Mouse (Mus musculus) heart, postnatal 14 days (tissue): Measurements from ENCODE around the gene Rnaset2b. TPM values are rescaled to one million over a fixed set of nuclear protein-coding genes. Genes with fewer than 3 reads are reported as not detected.
A peak's percentile ranks its signal among the peaks of the same experiment; 100 is the strongest.
"Not testable (repeated sequence)": the region's sequence is repeated elsewhere in the genome, so short reads cannot be mapped to it uniquely, and the experiment has no call there.

Experiments used
- DNase-seq, 2 experiments: peaks; one replicate each; pipeline ENCODE4 v3.0.0; 2021 to 2022
- intact Hi-C: fragments of 180-260 bp; cut with DNase I; formaldehyde crosslinking; loops from one replicate; pipeline ENCODE4 v1.15.1; 2025
- long read RNA-seq, 2 experiments: library from polyadenylated mRNA; stranded (forward); transcript quantifications; one replicate each; pipeline ENCODE4 v2.0.0; 2021
- total RNA-seq, 2 experiments: library from RNA; stranded (reverse); gene quantifications; 2 replicates each; pipeline ENCODE4 v1.2.3; 2021

The Rnaset2b gene
- total RNA-seq: 100 to 1,000 TPM; 172 to 175 TPM
- long read RNA-seq, experiment 1, transcript Rnaset2b-201 (9 exons, 1,783 nt): major isoform, 46 of 50 reads
- long read RNA-seq, experiment 1, partial matches to known transcripts: 2 of 50 reads
- long read RNA-seq, experiment 1, other reads (novel, unspliced or antisense): 0 of 50 reads
- long read RNA-seq, experiment 2, transcript Rnaset2b-201 (9 exons, 1,783 nt): major isoform, 39 of 44 reads
- long read RNA-seq, experiment 2, partial matches to known transcripts: 5 of 44 reads
- long read RNA-seq, experiment 2, other reads (novel, unspliced or antisense): 0 of 44 reads

GRCm38 (mm10) chr17:6970334-6970733 lies at the start of gene Rnaset2b:
TSS of gene Rnaset2b (plus strand) at chr17:6970634.
- DNase-seq: not testable (repeated sequence)

DNA sequence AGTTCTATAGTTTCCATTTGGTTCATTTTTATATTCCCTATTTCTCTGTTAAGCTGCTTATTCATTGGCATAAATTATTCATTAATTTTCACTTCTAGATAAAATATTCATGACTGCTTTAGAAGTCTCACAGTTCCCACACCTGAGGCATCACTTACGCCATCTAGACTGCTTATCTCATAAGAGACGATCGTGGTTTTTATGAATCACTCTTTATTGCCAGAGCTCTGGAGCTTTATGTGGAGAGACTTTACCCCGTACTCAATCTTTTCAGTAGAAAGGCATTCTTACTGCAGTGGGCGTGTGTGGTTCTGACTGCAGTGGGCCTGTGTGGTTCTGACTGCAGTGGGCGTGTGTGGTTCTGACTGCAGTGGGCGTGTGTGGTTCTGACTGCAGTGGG lies 38.8 kb upstream of the Rnaset2b start:
- DNase-seq, intact Hi-C loops: not testable (repeated sequence)

More at GRCm38 (mm10) chr17:6970334-6970733, at the start of gene Rnaset2b:
- intact Hi-C loops: not testable (repeated sequence)

DNA sequence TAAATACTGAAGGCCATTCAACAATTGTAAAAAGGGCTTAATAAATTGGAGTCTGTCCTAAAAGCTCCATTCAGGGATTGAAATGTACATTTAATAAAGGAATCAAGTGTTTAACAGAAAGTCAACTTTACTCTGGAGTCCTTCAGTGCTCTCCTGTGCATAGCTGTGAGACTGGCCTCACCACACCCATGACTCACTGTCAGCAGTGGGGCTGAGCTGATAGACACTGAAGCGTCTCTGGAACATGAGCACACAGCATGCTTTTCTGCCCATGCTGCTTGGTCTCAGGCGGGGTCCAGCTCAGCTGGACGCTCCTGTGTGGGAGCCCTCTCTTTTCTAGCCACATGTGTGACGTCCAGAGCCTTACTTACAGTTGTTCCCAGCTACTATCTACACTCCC lies 27.9 kb upstream of the Rnaset2b start:
- DNase-seq, intact Hi-C loops: not testable (repeated sequence)

- DNase-seq, intact Hi-C loops: not testable (repeated sequence)
Observed at GRCm38 (mm10) chr17:6947637-6947983, 22.8 kb upstream of the Rnaset2b start.

GRCm38 (mm10) chr17:6947984-6948768 lies 22.3 kb upstream of the Rnaset2b start, which contains the start of gene Rsph3b:
TSS of gene Rsph3b (minus strand) at chr17:6948682.
- peak; percentile 78 to 83 for DNase-seq
- intact Hi-C loops: not testable (repeated sequence)

DNA sequence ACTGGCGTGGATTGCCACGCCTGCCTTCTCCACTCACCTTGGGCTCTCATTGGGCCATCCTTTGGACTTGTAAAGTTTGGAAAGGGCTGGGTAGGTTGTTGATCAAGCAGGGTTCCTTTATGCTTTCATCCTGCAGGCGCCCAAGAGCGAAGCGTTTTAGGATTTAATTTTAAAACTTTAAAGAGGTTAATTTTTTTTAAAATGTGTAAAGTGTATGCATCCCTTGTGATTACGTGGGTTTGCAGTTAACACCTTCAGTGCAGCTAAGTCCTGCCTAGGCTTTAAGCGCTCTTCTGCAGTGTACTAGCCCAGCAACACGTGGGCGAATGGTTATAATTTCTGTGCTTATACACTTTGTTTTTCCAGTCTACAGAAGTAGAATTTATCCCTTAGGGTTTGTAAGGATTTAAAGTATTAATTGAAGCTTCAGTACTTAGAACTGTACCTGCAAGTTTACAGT lies 21.6 kb upstream of the Rnaset2b start:
- DNase-seq, intact Hi-C loops: not testable (repeated sequence)

GRCm38 (mm10) chr17:6958881-6959280 lies 11.6 kb upstream of the Rnaset2b start:
- intact Hi-C loops, DNase-seq: not testable (repeated sequence)

GRCm38 (mm10) chr17:6959543-6960259 lies 10.7 kb upstream of the Rnaset2b start:
- intact Hi-C loops, DNase-seq: not testable (repeated sequence)

DNA sequence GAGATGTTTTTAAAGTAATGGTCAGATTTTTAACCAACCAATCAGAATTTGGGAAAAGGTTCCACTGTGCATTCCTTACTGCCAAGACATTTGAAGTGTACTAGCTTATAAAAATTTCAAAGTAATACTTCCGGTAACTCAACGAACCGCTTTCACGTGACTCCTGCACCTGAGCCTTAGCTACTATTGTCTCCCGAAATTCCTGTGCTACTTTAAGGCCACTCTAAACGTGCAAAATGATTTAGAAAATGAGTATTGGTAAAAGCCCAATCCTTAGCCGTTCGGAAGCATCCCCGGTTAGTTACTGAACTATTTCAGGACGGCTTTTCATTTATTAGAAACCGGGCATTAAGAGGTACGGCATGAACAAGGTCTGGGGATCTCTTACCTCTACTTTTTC lies 10.1 kb upstream of the Rnaset2b start:
- intact Hi-C loops, DNase-seq: not testable (repeated sequence)

GRCm38 (mm10) chr17:6960776-6961175 lies 9.7 kb upstream of the Rnaset2b start, which contains the start of gene Tagap1:
TSS of gene Tagap1 (minus strand) at chr17:6961156.
- DNase-seq: peak in 1 of 2 experiments; percentile 56
- intact Hi-C loops: not testable (repeated sequence)

DNA sequence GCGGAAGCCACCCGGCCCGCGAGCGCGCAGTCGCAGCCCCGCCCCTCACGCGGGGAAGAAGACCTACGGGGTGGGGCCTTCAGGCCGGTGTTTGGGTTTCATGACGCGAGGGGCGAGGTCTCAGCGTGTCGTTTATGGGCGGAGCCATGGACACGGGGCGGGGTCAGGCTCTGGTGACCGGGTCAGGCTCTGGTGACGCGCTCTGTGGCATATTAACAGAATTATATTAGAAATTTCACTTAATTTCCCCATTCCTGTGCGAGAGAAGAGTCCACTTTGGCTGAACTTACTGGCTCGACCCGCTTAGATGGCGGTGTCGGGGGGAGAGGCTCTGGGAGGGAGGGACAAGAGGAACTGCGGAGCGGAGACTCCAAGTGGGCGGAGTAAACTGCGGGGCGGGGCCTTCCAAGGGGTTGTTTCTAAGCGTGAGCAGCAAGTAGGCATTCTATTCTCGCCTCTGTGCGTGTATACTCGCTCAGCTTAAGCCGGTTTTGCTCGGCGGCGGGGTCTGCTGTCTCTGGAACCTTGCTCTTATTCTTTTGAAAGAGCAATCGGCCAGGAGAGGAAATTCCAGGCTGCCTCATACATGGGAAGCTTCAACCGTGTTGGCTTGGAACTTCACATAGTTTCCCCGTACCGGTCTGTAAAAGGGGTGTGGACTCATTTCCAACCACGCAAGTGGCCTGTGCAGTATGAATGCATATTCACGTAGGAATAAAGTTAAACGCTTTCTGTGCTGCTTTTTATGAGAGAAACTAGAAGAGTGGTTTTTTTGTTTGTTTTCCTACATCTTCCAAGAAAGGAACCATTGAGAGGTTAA lies 9.0 kb upstream of the Rnaset2b start:
- intact Hi-C loops: not testable (repeated sequence)
- DNase-seq: peak in 1 of 2 experiments; percentile 23

DNA sequence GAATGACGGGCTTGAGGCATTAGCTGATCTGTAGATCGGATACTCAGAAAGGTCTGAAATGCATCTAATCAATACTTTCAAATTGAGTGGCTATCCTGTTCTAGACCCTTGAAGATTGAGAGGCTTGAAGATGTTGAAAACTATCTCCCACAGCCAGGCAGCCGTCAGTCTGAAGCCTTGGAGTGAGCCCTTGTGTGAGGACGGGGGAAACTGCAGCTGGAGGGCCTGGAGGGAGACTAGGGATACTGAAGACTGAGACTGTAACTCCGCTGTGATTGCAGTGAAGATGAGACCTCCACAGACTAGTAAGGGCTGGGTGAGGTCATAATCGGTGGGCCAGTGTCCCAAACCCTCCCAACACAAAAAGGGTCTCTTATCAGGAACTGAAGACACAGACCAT lies 8.1 kb upstream of the Rnaset2b start:
- intact Hi-C loops: not testable (repeated sequence)

GRCm38 (mm10) chr17:6962936-6963335 lies 7.5 kb upstream of the Rnaset2b start:
- intact Hi-C loops, DNase-seq: not testable (repeated sequence)

More for the DNA sequence above, 8.1 kb upstream of the Rnaset2b start:
- not testable (repeated sequence) for DNase-seq

- intact Hi-C loops, DNase-seq: not testable (repeated sequence)
Observed at GRCm38 (mm10) chr17:6965364-6965763, 5.1 kb upstream of the Rnaset2b start.

DNA sequence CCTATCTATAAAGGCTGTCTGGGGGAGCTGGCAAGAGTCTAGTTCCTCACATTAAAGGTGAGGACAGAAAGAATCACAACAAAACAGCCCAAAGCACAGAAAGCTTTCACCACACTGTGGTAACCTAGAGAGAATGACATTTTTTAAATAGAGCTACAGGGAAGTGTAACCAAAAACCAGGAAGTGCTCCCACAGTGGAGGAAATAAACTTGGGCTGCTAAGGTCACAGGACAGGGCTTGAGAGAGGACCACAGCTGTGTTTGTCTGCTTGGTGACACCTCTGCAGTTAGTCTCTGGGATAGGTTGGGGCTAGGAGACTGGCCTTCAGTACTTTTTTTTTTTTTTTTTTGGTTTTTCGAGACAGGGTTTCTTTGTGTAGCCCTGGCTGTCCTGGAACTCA lies 2.8 kb upstream of the Rnaset2b start:
- intact Hi-C loops, DNase-seq: not testable (repeated sequence)

GRCm38 (mm10) chr17:6971238-6971637 lies 804 bp downstream of the Rnaset2b start:
- intact Hi-C loops, DNase-seq: not testable (repeated sequence)

DNA sequence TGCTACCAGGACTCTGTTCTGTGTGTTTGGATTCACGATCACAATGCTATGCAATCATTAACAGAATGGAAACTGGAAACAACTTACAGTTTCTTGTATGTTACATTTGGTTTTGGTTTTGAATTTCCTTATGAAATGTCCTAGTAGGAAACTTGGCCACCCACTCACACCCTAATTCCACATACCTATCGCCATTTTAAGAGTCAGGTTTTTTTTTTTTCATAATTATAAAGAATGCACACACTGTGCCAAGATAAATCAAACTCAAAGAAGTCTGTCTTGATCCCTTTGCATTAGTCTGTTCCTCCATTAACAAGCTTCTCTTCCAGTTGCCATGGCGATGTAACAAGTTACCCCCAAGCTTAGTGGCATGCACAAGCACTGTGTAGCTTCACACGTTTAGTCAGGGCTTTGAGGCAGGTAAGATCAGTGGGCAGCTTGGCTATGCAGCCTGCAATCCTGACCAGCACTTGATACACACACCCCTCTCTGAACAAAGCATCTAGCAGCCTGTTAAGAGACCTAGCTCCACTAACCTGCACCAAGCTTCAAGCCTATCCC lies 2.5 kb downstream of the Rnaset2b start:
- intact Hi-C loops, DNase-seq: not testable (repeated sequence)

DNA sequence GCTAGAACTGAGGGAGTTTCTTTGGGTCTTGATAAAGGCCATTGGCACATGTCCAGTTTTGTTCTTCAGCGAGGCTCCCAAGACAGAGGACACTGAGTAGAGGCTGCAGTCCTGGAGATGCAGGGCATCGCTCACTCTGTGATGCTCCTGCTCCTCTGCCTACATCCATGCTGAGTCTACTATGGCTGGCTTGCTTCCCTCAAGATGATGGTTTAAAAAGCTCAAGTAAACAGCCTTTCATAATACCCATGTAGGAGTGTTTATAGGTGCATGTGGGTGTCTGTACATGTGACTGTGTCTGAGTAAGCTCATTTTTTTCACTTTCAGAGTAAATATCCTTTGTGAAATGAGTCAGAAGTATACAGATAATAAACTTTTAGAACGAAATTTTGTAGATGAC lies 4.6 kb downstream of the Rnaset2b start:
- intact Hi-C loops, DNase-seq: not testable (repeated sequence)
